Mouse (Mus musculus) gonadal fat pad, adult 2 months (tissue): ENCODE measurements around the gene Gm11758. TPM values are rescaled to one million over a fixed set of nuclear protein-coding genes. Genes with fewer than 3 reads are reported as not detected.
"Not testable (repeated sequence)": the region's sequence is repeated elsewhere in the genome, so short reads cannot be mapped to it uniquely, and the experiment has no call there.

Source experiments
- DNase-seq: peaks from one replicate; pipeline ENCODE4 v3.0.0-alpha.2; 2012; ENCODE audit warnings: low read depth
- polyA plus RNA-seq: library from polyadenylated mRNA; depleted of rRNA; stranded (reverse); fragments of >200 nt; gene quantifications from 2 replicates; pipeline ENCODE4 v1.2.3, GENCODE M21; 2012; rRNA removed

Gm11758 gene
- not detected in 2 replicates for polyA plus RNA-seq

DNA sequence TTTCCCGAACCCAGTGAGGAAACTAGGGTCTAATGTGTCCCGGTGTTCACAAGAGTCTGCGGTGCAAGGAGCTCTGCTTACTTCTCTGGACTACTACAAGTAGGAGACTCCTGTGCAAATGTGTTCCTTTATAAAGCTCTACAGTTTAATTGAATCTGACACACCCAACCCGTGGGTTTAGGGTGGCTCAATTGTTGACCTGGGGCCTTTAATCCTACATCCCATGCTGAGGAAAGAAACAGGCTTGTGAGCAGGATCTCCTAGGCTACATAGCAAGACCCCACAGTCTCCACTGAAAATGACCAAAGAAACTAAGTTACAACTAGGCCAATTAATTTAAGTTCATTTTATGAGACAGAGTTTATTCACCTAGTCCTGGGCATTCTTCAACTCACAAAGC, at the start of gene Gm11758:
Gm11758 (minus strand) TSS at position 101 of the 400 bp plus-strand sequence.
- not testable (repeated sequence) for DNase-seq

DNA sequence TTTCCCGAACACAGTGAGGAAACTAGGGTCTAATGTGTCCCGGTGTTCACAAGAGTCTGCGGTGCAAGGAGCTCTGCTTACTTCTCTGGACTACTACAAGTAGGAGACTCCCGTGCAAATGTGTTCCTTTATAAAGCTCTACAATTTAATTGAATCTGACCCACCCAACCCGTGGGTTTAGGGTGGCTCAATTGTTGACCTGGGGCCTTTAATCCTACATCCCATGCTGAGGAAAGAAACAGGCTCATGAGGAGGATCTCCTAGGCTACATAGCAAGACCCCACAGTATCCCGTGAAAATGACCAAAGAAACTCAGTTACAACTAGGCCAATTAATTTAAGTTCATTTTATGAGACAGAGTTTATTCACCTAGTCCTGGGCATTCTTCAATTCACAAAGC, 44.6 kb upstream of the Gm11758 start, which contains the start of gene Gm11756:
Gm11756 (minus strand) TSS at position 101 of the 400 bp plus-strand sequence.
- not testable (repeated sequence) for DNase-seq

DNA sequence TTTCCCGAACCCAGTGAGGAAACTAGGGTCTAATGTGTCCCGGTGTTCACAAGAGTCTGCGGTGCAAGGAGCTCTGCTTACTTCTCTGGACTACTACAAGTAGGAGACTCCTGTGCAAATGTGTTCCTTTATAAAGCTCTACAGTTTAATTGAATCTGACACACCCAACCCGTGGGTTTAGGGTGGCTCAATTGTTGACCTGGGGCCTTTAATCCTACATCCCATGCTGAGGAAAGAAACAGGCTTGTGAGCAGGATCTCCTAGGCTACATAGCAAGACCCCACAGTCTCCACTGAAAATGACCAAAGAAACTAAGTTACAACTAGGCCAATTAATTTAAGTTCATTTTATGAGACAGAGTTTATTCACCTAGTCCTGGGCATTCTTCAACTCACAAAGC, 29.8 kb upstream of the Gm11758 start, which contains the start of gene Gm13871:
Gm13871 (minus strand) TSS at position 101 of the 400 bp plus-strand sequence.
- DNase-seq, result not testable (repeated sequence)

DNA sequence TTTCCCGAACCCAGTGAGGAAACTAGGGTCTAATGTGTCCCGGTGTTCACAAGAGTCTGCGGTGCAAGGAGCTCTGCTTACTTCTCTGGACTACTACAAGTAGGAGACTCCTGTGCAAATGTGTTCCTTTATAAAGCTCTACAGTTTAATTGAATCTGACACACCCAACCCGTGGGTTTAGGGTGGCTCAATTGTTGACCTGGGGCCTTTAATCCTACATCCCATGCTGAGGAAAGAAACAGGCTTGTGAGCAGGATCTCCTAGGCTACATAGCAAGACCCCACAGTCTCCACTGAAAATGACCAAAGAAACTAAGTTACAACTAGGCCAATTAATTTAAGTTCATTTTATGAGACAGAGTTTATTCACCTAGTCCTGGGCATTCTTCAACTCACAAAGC, 14.9 kb upstream of the Gm11758 start, which contains the start of gene Gm11757:
Gm11757 (minus strand) TSS at position 101 of the 400 bp plus-strand sequence.
- not testable (repeated sequence) for DNase-seq

DNA sequence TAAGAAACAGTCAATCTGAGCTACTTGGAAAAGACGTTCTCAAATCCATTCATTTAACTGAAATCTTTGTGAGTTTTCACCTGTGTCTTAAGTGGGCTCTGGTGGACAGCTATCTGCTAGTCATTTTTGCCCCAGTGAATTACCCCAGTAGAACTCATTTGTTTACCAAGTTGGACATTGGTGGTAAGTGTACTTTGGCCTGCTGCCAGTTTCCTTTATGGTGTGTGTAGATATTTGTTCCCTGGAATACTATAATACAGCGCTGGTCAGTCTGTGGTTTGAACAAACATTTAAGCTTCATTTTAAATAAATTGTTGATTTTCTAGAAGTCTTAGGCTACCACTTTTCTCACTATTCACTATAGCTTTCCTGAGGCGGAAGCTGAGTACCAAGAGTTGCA, 49.5 kb downstream of the Gm11758 start:
- no peak for DNase-seq

Other genes starting within 250 kb of the Gm11758 start
- gene Gm11236, start 238.1 kb downstream of the Gm11758 start, polyA plus RNA-seq, result not detected in 2 replicates
- not detected in 2 replicates for gene Gm11239, start 207.9 kb downstream of the Gm11758 start, polyA plus RNA-seq
- not detected in 2 replicates for gene Gm428, start 192.8 kb downstream of the Gm11758 start, polyA plus RNA-seq
- 7.5 and 9.6 TPM in 2 replicates for gene Rasef, start 85.3 kb downstream of the Gm11758 start, polyA plus RNA-seq
- gene Gm11757, start 14.8 kb upstream of the Gm11758 start, polyA plus RNA-seq, result not detected in 2 replicates
- not detected in 2 replicates for gene Gm13871, start 29.7 kb upstream of the Gm11758 start, polyA plus RNA-seq
- gene Gm11756, start 44.5 kb upstream of the Gm11758 start, polyA plus RNA-seq, result not detected in 2 replicates
- gene 2310002L09Rik, start 74.6 kb upstream of the Gm11758 start, polyA plus RNA-seq, result not detected in 2 replicates
- gene Frmd3, start 137.2 kb upstream of the Gm11758 start, polyA plus RNA-seq, result 0.08 TPM in 1 of 2 replicates, not detected in the other